8 mouse cellular contexts compared by ENCODE assay signal in genomic region chr2:131351471-131351870, GRCm38 (mm10). TPM values are rescaled to one million over a fixed set of nuclear protein-coding genes. Genes with fewer than 3 reads are reported as not detected.
DNase-seq lines count a peak whose midpoint lies in the region; ATAC-seq and TF ChIP-seq lines count a peak whose summit lies in the region.

No protein-coding gene starts in this region.

- no peak for ATAC-seq in midbrain, embryonic 11.5 days (ENCODE audit: low FRiP score)
- no peak for ATAC-seq in megakaryocyte progenitor cell, adult 5-6 weeks (replicated peaks; ENCODE audit: poor library complexity)

- intact Hi-C loops in gastrocnemius, adult 2 months (cut with DNase I): loop anchor here (5.0 kb wide), 2 partner anchors 46 to 66 kb away; no protein-coding TSS in a partner anchor
- intact Hi-C loops in gastrocnemius, postnatal 36 days (cut with DNase I): loop anchor here (5.0 kb wide), 1 partner anchor 66 kb away; no protein-coding TSS in a partner anchor
- intact Hi-C loops in left cerebral cortex, postnatal 10 days (cut with DNase I): no loop called here

- WGBS in hindbrain, embryonic 10.5 days: 12% methylated on average over 10 of the region's 10 CpGs
- WGBS in midbrain, embryonic 11.5 days: 11% methylated on average over 10 of the region's 10 CpGs

- H3K4me3 ChIP-seq in gastrocnemius, adult 2 months: peak overlapping the region; percentile 85
- peak overlapping the region; percentile 95 for H3K4me3 ChIP-seq in E14TG2a.4 (replicated peaks; ENCODE audit: low read length)
- peak overlapping the region; percentile 92 for H3K4me3 ChIP-seq in hindbrain, embryonic 10.5 days
- peak overlapping the region; percentile 84 for H3K4me3 ChIP-seq in midbrain, embryonic 11.5 days (ENCODE audit: low read depth, low read length)

- peaks cover 7% of the 10 kb centered on the region for H3K27me3 ChIP-seq in E14TG2a.4 (ENCODE audit: insufficient read depth, low read length)
- no peaks in the 10 kb centered on the region for H3K27me3 ChIP-seq in hindbrain, embryonic 10.5 days (ENCODE audit: insufficient read depth, poor library complexity, severe bottlenecking)
- H3K27me3 ChIP-seq in midbrain, embryonic 11.5 days (ENCODE audit: control insufficient read depth, insufficient read depth, low read length): no peaks in the 10 kb centered on the region

- peaks cover 28% of the 10 kb centered on the region for H3K4me1 ChIP-seq in E14TG2a.4 (replicated peaks; ENCODE audit: low read depth, low read length)
- peaks cover 19% of the 10 kb centered on the region for H3K4me1 ChIP-seq in hindbrain, embryonic 10.5 days (replicated peaks)
- H3K4me1 ChIP-seq in midbrain, embryonic 11.5 days (ENCODE audit: control insufficient read depth, insufficient read depth, low read length): peaks cover 5% of the 10 kb centered on the region; the same call in 1 of the 2 replicates

- TF ChIP-seq CTCF in gastrocnemius, adult 2 months (IDR thresholded peaks at IDR 0.05): no peak
- TF ChIP-seq CTCF in E14TG2a.4 (conservative IDR thresholded peaks at IDR 0.05; ENCODE audit: low read length): no peak

- no peaks in the 10 kb centered on the region for H3K36me3 ChIP-seq in E14TG2a.4 (ENCODE audit: insufficient read depth, low read length)
- H3K36me3 ChIP-seq in hindbrain, embryonic 10.5 days: no peaks in the 10 kb centered on the region
- no peaks in the 10 kb centered on the region for H3K36me3 ChIP-seq in midbrain, embryonic 11.5 days (ENCODE audit: control insufficient read depth, insufficient read depth, low read length)

- H3K4me2 ChIP-seq in midbrain, embryonic 11.5 days: peak overlapping the region; percentile 66

- no peak for DNase-seq in gastrocnemius, adult 2 months
- DNase-seq in gastrocnemius, postnatal 36 days: no peak
- peak; percentile 13 for DNase-seq in hindbrain, embryonic 10.5 days (ENCODE audit: low spot score)
- peak; percentile 92 for DNase-seq in midbrain, embryonic 11.5 days (ENCODE audit: low spot score, missing footprints)
- no peak for DNase-seq in left cerebral cortex, postnatal 10 days (ENCODE audit: extremely low spot score in 1 of 2, low spot score in 2 of 2)
- DNase-seq in urinary bladder, postnatal 36 days (ENCODE audit: low spot score in 2 of 2): no peak

- H3K9ac ChIP-seq in midbrain, embryonic 11.5 days (ENCODE audit: low read length): peak overlapping the region; percentile 94

- H3K27ac ChIP-seq in gastrocnemius, adult 2 months: 0 out of 2 replicates have a peak overlapping the region, but pooled peaks have one; percentile 8
- peak overlapping the region; percentile 98 for H3K27ac ChIP-seq in hindbrain, embryonic 10.5 days
- H3K27ac ChIP-seq in midbrain, embryonic 11.5 days (ENCODE audit: low read depth, low read length): no peak overlapping the region; the same call in 1 of the 2 replicates

- no peaks in the 10 kb centered on the region for H3K9me3 ChIP-seq in E14TG2a.4 (ENCODE audit: low read length)
- no peaks in the 10 kb centered on the region for H3K9me3 ChIP-seq in hindbrain, embryonic 10.5 days
- H3K9me3 ChIP-seq in midbrain, embryonic 11.5 days (ENCODE audit: control insufficient read depth, low read length): no peaks in the 10 kb centered on the region

RNA-seq across cellular contexts. Expression of gene Rnf24, which starts 1.2 kb away (rescaled TPM):
- 1 to 10 TPM; 1.5 to 1.7 TPM for total RNA-seq in gastrocnemius, adult 2 months (2021)
- 1 to 10 TPM; 1.2 to 1.3 TPM for total RNA-seq in gastrocnemius, postnatal 36 days (2021)
- polyA plus RNA-seq in hindbrain, embryonic 10.5 days (2016; fragmentation: Nextera tagmentation; extraction: Ambion mirVana): 7.9 and 10.6 TPM in 2 replicates
- 8.5 and 9.2 TPM in 2 replicates for polyA plus RNA-seq in midbrain, embryonic 11.5 days (2014; fragmentation: Nextera tagmentation; extraction: Ambion mirVana)
- 10 to 100 TPM; 27.6 to 29.0 TPM for total RNA-seq in left cerebral cortex, postnatal 10 days (2021)
- total RNA-seq in megakaryocyte progenitor cell, adult 5-6 weeks (2015): 4.4 and 4.5 TPM in 2 replicates
- total RNA-seq in megakaryocyte progenitor cell, adult 5-6 weeks (2017): 1.8 and 1.9 TPM in 2 replicates

Comparison
In these comparisons a context has a peak if more than half of its experiments do, and no peak if none do; other contexts are left out.
1. DNase-seq: peak in hindbrain, embryonic 10.5 days (single experiment) and midbrain, embryonic 11.5 days (single experiment); none in gastrocnemius, adult 2 months (single experiment), gastrocnemius, postnatal 36 days (0 of 2), left cerebral cortex, postnatal 10 days (0 of 2) and urinary bladder, postnatal 36 days (0 of 2).
2. RNA of gene Rnf24, which starts 1.2 kb away (total RNA-seq): 27.6 to 29.0 TPM in left cerebral cortex, postnatal 10 days; 1.8 to 4.5 TPM in megakaryocyte progenitor cell, adult 5-6 weeks, 1.5 to 1.7 TPM in gastrocnemius, adult 2 months and 1.2 to 1.3 TPM in gastrocnemius, postnatal 36 days; every median in the first group is over 4 times any median in the second.
3. Peak in every context shown above with its lines, with median percentiles within 50 percentile points of each other: H3K4me3 ChIP-seq.